In genomic region chr6:117863751-117864150, GRCm38 (mm10) we compare ENCODE assay signal across 10 mouse cellular contexts. TPM values are rescaled to one million over a fixed set of nuclear protein-coding genes. Genes with fewer than 3 reads are reported as not detected.
DNase-seq lines count a peak whose midpoint lies in the region; ATAC-seq and TF ChIP-seq lines count a peak whose summit lies in the region.
"Had no signal": no experiment of that assay in that cellular context is flagged by ENCODE, and none has a peak within 500 bp of the region (broad histone marks: within the 10 kb centered on the region; RNA-seq: fewer than 3 reads in every experiment).

No protein-coding gene starts in this region.

- H3K36me3 ChIP-seq in heart, embryonic 12.5 days, result no peaks in the 10 kb centered on the region
- no peaks in the 10 kb centered on the region for H3K36me3 ChIP-seq in ES-Bruce4 (ENCODE audit: control insufficient read depth, insufficient read depth, low read length, poor library complexity, severe bottlenecking)
- H3K36me3 ChIP-seq in forebrain, embryonic 16.5 days (ENCODE audit: control insufficient read depth, insufficient read depth), result no peaks in the 10 kb centered on the region
- no peaks in the 10 kb centered on the region for H3K36me3 ChIP-seq in liver, embryonic 16.5 days (ENCODE audit: control insufficient read depth, insufficient read depth)

- ATAC-seq in heart, embryonic 12.5 days (ENCODE audit: insufficient number of reproducible peaks, low FRiP score), result no peak
- no peak for ATAC-seq in forebrain, embryonic 16.5 days
- no peak for ATAC-seq in liver, embryonic 16.5 days (ENCODE audit: low read depth)

- no peaks in the 10 kb centered on the region for H3K9me3 ChIP-seq in heart, embryonic 12.5 days (replicated peaks)
- no peaks in the 10 kb centered on the region for H3K9me3 ChIP-seq in ES-Bruce4 (replicated peaks; ENCODE audit: control insufficient read depth, insufficient read depth, low read length, poor library complexity, severe bottlenecking)
- no peaks in the 10 kb centered on the region for H3K9me3 ChIP-seq in forebrain, embryonic 16.5 days (ENCODE audit: control insufficient read depth, low read length)
- H3K9me3 ChIP-seq in liver, embryonic 16.5 days (replicated peaks; ENCODE audit: control insufficient read depth, low read length), result no peaks in the 10 kb centered on the region

- DNase-seq in heart, adult 9 months (ENCODE audit: low spot score in 2 of 2), result no peak
- DNase-seq in adipocyte (ENCODE audit: low spot score), result no peak
- DNase-seq in thymus, postnatal 25 days, result no peak
- DNase-seq in spleen, adult 18-20 months, result no peak
- DNase-seq: gastrocnemius, postnatal 10 days; left cerebral cortex, postnatal 4 days had no signal

- H3K4me1 ChIP-seq in heart, embryonic 12.5 days (replicated peaks), result 0 out of 2 replicates have a peak, but pooled peaks cover 4% of the 10 kb centered on the region
- no peaks in the 10 kb centered on the region for H3K4me1 ChIP-seq in ES-Bruce4 (ENCODE audit: control insufficient read depth, insufficient read depth, low read length)
- H3K4me1 ChIP-seq in forebrain, embryonic 16.5 days (replicated peaks; ENCODE audit: control insufficient read depth, insufficient read depth, low read length), result peaks cover 7% of the 10 kb centered on the region
- peaks cover 11% of the 10 kb centered on the region for H3K4me1 ChIP-seq in liver, embryonic 16.5 days (ENCODE audit: control insufficient read depth, low read depth, low read length)

- H3K4me3 ChIP-seq in heart, embryonic 12.5 days, result no peak overlapping the region; the same call in 1 of the 2 replicates
- H3K4me3 ChIP-seq in ES-Bruce4 (ENCODE audit: low read depth, low read length), result peak overlapping the region; percentile 72
- peak overlapping the region; percentile 95 for H3K4me3 ChIP-seq in forebrain, embryonic 16.5 days (replicated peaks; ENCODE audit: low read length)
- H3K4me3 ChIP-seq in liver, embryonic 16.5 days (ENCODE audit: low read depth, low read length), result peak overlapping the region; percentile 77; the same call in 1 of the 2 replicates

- TF ChIP-seq POLR2A in ES-Bruce4 (IDR thresholded peaks at IDR 0.05; ENCODE audit: insufficient read depth, low read length), result no peak

- H3K4me2 ChIP-seq in heart, embryonic 12.5 days, result peak overlapping the region; percentile 98; the same call in 1 of the 2 replicates
- H3K4me2 ChIP-seq in forebrain, embryonic 16.5 days (ENCODE audit: low read length), result peak overlapping the region; percentile 98
- H3K4me2 ChIP-seq in liver, embryonic 16.5 days (ENCODE audit: low read depth, low read length), result peak overlapping the region; percentile 99

- TF ChIP-seq EP300 in ES-Bruce4 (IDR thresholded peaks at IDR 0.05; ENCODE audit: insufficient read depth, low read depth, low read length), result no peak

- WGBS in heart, embryonic 12.5 days, result 88% methylated on average over 8 of the region's 8 CpGs
- 94% methylated on average over 8 of the region's 8 CpGs for WGBS in forebrain, embryonic 16.5 days
- 78% methylated on average over 8 of the region's 8 CpGs for WGBS in liver, embryonic 16.5 days (ENCODE audit: insufficient replicate concordance)

- no peak overlapping the region for H3K27ac ChIP-seq in heart, embryonic 12.5 days (ENCODE audit: poor library complexity, severe bottlenecking)
- 0 out of 2 replicates have a peak overlapping the region, but pooled peaks have one; percentile 35 for H3K27ac ChIP-seq in ES-Bruce4 (ENCODE audit: insufficient read depth, low read length)
- no peak overlapping the region for H3K27ac ChIP-seq in forebrain, embryonic 16.5 days (ENCODE audit: low read length)
- H3K27ac ChIP-seq in liver, embryonic 16.5 days (ENCODE audit: low read length), result no peak overlapping the region

- TF ChIP-seq CTCF in ES-Bruce4 (IDR thresholded peaks at IDR 0.05; ENCODE audit: low read depth, low read length), result no peak

- no peak overlapping the region for H3K9ac ChIP-seq in heart, embryonic 12.5 days
- H3K9ac ChIP-seq in ES-Bruce4 (ENCODE audit: low read depth, poor library complexity, severe bottlenecking), result peak overlapping the region; percentile 78
- no peak overlapping the region; the same call in 1 of the 2 replicates for H3K9ac ChIP-seq in forebrain, embryonic 16.5 days (replicated peaks; ENCODE audit: low read depth, low read length)
- no peak overlapping the region for H3K9ac ChIP-seq in liver, embryonic 16.5 days (ENCODE audit: low read depth, low read length)

- H3K27me3 ChIP-seq in heart, embryonic 12.5 days (replicated peaks), result no peaks in the 10 kb centered on the region
- no peaks in the 10 kb centered on the region for H3K27me3 ChIP-seq in ES-Bruce4 (ENCODE audit: control insufficient read depth, insufficient read depth, low read length, poor library complexity, severe bottlenecking)
- H3K27me3 ChIP-seq in forebrain, embryonic 16.5 days (replicated peaks; ENCODE audit: control insufficient read depth, insufficient read depth, low read length), result no peaks in the 10 kb centered on the region
- H3K27me3 ChIP-seq in liver, embryonic 16.5 days (ENCODE audit: control insufficient read depth, insufficient read depth, low read depth, low read length), result no peaks in the 10 kb centered on the region

RNA-seq across cellular contexts. Expression of gene Zfp239, which starts 1.9 kb away (rescaled TPM):
- 2.5 and 2.9 TPM in 2 replicates for polyA plus RNA-seq in heart, embryonic 12.5 days (2016; fragmentation: Nextera tagmentation; extraction: Ambion mirVana)
- 8.8 and 9.4 TPM in 2 replicates for polyA plus RNA-seq in ES-Bruce4 (2011; ENCODE audit: insufficient read depth, insufficient read length, low read depth, missing spikeins)
- polyA plus RNA-seq in forebrain, embryonic 16.5 days (2015; fragmentation: Nextera tagmentation; extraction: Ambion mirVana), result 18.0 and 18.5 TPM in 2 replicates
- 1.7 and 2.3 TPM in 2 replicates for polyA plus RNA-seq in liver, embryonic 16.5 days (2015; fragmentation: Nextera tagmentation; extraction: Ambion mirVana)

RNA-seq across cellular contexts. Expression of gene Zfp637, which starts 22.8 kb away (rescaled TPM):
- polyA plus RNA-seq in heart, embryonic 12.5 days (2016; fragmentation: Nextera tagmentation; extraction: Ambion mirVana), result 54.4 and 58.9 TPM in 2 replicates
- polyA plus RNA-seq in ES-Bruce4 (2011; ENCODE audit: insufficient read depth, insufficient read length, low read depth, missing spikeins), result 9.5 TPM in 2 replicates
- 208 and 225 TPM in 2 replicates for polyA plus RNA-seq in forebrain, embryonic 16.5 days (2015; fragmentation: Nextera tagmentation; extraction: Ambion mirVana)
- polyA plus RNA-seq in liver, embryonic 16.5 days (2015; fragmentation: Nextera tagmentation; extraction: Ambion mirVana), result 28.9 and 30.6 TPM in 2 replicates

RNA-seq across cellular contexts. Expression of gene Hnrnpf, which starts 36.4 kb away (rescaled TPM):
- polyA plus RNA-seq in heart, embryonic 12.5 days (2016; fragmentation: Nextera tagmentation; extraction: Ambion mirVana), result 530 and 545 TPM in 2 replicates
- 1,007 and 1,035 TPM in 2 replicates for polyA plus RNA-seq in ES-Bruce4 (2011; ENCODE audit: insufficient read depth, insufficient read length, low read depth, missing spikeins)
- polyA plus RNA-seq in forebrain, embryonic 16.5 days (2015; fragmentation: Nextera tagmentation; extraction: Ambion mirVana), result 366 and 411 TPM in 2 replicates
- 420 and 472 TPM in 2 replicates for polyA plus RNA-seq in liver, embryonic 16.5 days (2015; fragmentation: Nextera tagmentation; extraction: Ambion mirVana)
